Mouse (Mus musculus) macrophage (primary cell): ENCODE measurements around the gene Xrn2. TPM values are rescaled to one million over a fixed set of nuclear protein-coding genes. Genes with fewer than 3 reads are reported as not detected.

Experiments
- H3K27ac ChIP-seq: fragments of 350-480 bp; formaldehyde crosslinking; 2 replicates; pipeline ENCODE4 v1.9.0; 2021
- H3K36me3 ChIP-seq: fragments of 350-480 bp; formaldehyde crosslinking; 2 replicates; pipeline ENCODE4 v1.9.0; 2021; ENCODE audit errors: inconsistent target
- H3K4me3 ChIP-seq: fragments of 350-480 bp; formaldehyde crosslinking; 2 replicates; pipeline ENCODE4 v1.9.0; 2021; ENCODE audit errors: inconsistent target
- H3K79me2 ChIP-seq: fragments of 350-480 bp; formaldehyde crosslinking; 2 replicates; pipeline ENCODE4 v1.9.0; 2021; ENCODE audit errors: inconsistent target
- WGBS: methylation state at CpG from one replicate; pipeline ENCODE4 v1.1.7; 2026; ENCODE audit warnings: inconsistent platforms; ENCODE audit not compliant: missing documents; 5-methylcytosine and 5-hydroxymethylcytosine counted together
- polyA plus RNA-seq: library from polyadenylated mRNA; stranded (reverse); fragments of 250-400 nt; gene quantifications from 3 replicates; pipeline ENCODE4 v1.2.4, GENCODE M21; 2018; ENCODE audit warnings: inconsistent platforms
- total RNA-seq, 78 experiments: library from RNA; depleted of rRNA; stranded (reverse); fragments of 250-400 nt; gene quantifications; 1 replicate in 9 of 78; 2 replicates in 24 of 78; 3 replicates in 43 of 78; 4 replicates in 2 of 78; pipeline ENCODE4 v1.2.4; 2018; ENCODE audit warnings: inconsistent platforms in 56 of 78

The Xrn2 gene
- total RNA-seq (2018; cell fraction: chromatin; rRNA removed) = 100 to 1,000 TPM; 188 to 385 (median 249) TPM
- total RNA-seq (2018; cell fraction: cytosol; rRNA removed) = 10 to 100 TPM; 55.2 to 89.0 (median 66.9) TPM
- 100 to 1,000 TPM in 25 of 26 experiments, 10 to 100 TPM in 1; 86.0 to 227 (median 120) TPM for total RNA-seq (2018; cell fraction: nucleus; rRNA removed)
- 58.1 to 75.3 TPM (median 58.7 TPM) in 3 replicates for polyA plus RNA-seq

DNA sequence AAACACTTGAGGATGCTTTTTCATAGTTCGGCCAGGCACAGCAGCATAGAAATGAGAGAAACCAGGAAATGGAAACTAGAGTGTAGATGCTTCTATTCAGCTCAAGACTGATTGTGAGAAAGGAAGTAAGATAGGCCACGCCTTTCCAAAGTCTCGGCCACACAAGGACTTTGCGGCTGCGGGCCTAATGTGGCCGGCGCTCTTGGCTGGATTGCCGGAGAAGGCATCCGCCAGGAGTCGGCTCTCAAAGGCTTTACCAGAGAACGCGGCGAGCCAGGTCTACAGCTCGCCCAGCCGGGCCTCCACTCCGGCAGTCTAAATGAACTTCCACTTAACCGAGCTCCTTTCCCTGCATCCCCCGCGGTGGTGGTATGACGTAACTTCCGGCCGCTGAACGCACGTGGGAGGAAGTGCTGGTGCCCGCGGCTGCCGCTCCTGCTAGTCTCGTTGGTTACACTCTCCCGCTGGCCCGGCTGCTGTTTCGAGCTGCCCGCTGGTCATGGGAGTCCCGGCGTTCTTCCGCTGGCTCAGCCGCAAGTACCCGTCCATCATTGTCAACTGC is at the start of gene Xrn2:
Gene Xrn2 (plus strand): TSS at position 374 of the 562 bp plus-strand sequence.
- Histone ChIP-seq H3K27ac (peak within 1 kb of the TSS; percentile 94), H3K36me3 (no peaks in the 10 kb centered on the region), H3K79me2 (peaks cover 44% of the 10 kb centered on the region), H3K4me3 (peak within 1 kb of the TSS; percentile 91)
- 2% methylated on average over 37 of the region's 37 CpGs for WGBS

DNA sequence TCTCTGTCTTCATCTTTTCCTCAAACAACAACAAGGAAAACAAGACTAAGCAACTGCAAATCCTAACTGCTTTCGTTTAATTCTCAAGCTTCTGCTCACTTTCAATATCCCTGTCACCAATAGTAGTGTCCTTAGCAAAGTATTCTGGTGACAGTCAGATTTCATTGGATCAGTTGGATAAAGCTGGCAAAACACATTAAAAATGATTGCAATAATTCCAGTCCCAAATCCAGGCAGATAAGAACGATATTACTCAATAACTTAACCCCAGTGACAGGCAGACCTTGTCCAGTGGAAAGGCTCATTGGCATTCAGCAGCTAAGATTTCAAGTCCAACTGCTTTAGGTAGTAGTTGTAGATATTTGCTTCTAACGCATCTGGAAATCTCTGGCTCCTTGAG is 37.8 kb upstream of the Xrn2 start:
- Histone ChIP-seq H3K36me3 (no peaks in the 10 kb centered on the region), H3K4me3 (no peak overlapping the region), H3K27ac (no peak overlapping the region), H3K79me2 (no peaks in the 10 kb centered on the region)
- 95% methylated on average over 3 of the region's 3 CpGs for WGBS

DNA sequence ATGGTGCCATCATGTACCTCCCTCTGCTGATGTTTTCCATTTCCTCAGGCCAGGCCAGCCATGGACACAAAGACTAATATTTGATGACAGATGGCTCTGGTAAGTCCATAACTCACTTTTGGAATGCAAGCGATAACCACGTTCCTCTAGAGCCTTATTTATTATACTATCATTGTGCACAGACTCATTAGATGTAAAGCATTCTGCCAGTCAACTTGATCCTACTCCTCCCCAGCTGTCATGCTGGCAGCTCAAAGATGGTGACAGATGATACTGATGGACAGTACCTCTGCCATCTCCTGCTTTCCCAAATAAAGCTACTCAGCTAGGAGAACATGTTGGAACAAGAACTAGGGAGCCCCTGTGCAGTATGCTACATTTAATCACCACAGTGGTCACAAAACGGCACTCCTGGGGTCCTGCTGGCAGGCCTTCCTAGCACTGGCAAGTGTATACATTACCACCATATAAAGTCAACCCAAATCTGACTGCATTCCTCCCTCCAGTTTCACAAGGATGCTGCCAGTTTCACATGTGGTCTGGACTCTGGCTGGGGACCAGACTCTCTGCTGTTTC is 37.3 kb upstream of the Xrn2 start:
- Histone ChIP-seq H3K36me3 (no peaks in the 10 kb centered on the region), H3K4me3 (no peak overlapping the region), H3K79me2 (no peaks in the 10 kb centered on the region), H3K27ac (no peak overlapping the region)
- 88% methylated on average over 3 of the region's 3 CpGs for WGBS

DNA sequence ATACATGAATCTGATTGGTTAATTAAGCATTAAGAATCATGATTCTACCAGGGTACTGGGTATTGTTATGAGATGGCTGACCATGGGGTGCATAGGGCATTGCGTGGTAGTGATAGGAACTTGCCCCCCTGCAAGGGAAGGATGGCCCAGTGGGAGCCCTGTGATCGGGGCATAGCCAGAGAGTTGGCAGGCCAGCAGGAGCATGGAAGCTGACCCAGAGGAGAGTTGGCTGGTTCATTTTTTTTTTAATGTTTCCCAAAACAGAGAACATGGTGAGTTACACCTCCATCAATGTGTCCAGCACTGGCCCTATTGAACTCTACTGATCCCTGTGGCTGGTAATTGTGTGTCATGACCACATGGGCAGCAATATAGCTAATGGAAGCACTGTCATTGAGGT is 30.0 kb upstream of the Xrn2 start:
- WGBS = 91% methylated on average over 2 of the region's 2 CpGs
- Histone ChIP-seq H3K4me3 (no peak overlapping the region), H3K79me2 (no peaks in the 10 kb centered on the region), H3K27ac (no peak overlapping the region), H3K36me3 (no peaks in the 10 kb centered on the region)

DNA sequence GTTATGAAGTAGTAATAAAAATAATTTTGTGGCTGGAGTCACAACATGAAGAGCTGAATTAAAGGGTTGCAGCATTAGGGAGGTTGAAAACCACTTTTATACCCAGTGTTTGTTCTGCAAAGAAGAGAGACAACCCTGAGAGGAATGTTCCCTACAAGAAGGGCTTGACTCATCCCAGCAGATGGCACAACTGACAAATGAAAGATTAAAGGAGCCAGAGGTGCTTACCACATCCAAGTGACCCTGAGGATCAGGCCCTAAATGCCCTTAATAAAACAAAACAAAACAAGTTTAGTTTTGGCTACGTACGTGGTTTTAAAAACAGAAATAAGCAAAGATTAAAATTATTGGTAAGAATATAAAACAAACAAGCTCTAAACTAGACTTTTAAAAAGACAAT is 28.0 kb upstream of the Xrn2 start:
- WGBS = 95% methylated on average over 2 of the region's 2 CpGs
- H3K79me2 ChIP-seq = no peaks in the 10 kb centered on the region

DNA sequence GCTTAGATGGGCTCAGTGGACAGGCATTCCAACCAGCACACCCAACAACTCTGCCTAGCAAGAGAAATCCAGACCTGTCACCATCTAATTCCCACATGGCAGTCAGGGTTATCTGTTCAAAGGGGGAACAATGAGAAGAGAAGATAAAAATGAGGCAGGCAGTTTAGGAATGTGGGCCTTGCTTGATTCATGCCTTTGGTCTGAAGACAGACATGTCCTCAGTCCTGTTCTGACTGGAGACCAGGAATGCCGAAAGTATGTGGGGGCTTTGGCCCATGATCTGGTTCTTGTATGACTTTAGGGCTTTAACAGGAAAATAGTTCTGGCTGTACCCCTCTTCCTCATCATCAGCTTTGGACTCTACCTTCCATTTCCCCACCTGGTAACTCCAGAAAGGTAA is 27.0 kb upstream of the Xrn2 start:
- Histone ChIP-seq H3K36me3 (no peaks in the 10 kb centered on the region), H3K27ac (no peak overlapping the region), H3K4me3 (no peak overlapping the region), H3K79me2 (no peaks in the 10 kb centered on the region)
- 100% methylated on average over 1 of the region's 1 CpGs for WGBS

More for the DNA sequence above, 28.0 kb upstream of the Xrn2 start:
- Histone ChIP-seq H3K27ac (no peak overlapping the region), H3K4me3 (no peak overlapping the region), H3K36me3 (no peaks in the 10 kb centered on the region)

DNA sequence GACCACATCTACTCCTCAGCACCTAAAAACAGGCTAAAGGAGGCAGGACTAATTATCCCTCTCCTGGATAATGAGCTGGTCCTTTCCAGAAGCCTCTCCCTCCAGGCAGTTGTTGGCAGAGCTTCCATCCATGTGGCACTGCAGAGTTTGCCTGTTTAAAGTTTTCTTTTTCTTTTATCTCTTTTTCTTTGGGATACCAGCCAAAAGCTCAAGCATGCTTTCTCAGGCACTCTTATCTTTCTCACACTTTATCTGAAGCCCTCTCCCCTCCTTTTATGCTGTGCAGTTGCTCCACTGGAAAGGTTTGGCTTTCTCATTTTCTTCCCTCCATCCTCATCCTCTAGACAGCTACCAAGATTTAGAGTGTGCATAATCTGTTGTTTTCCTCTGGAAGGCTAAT is 26.4 kb upstream of the Xrn2 start:
- H3K36me3 ChIP-seq = no peaks in the 10 kb centered on the region
- H3K4me3 ChIP-seq = no peak overlapping the region
- no peaks in the 10 kb centered on the region for H3K79me2 ChIP-seq
- H3K27ac ChIP-seq = no peak overlapping the region

DNA sequence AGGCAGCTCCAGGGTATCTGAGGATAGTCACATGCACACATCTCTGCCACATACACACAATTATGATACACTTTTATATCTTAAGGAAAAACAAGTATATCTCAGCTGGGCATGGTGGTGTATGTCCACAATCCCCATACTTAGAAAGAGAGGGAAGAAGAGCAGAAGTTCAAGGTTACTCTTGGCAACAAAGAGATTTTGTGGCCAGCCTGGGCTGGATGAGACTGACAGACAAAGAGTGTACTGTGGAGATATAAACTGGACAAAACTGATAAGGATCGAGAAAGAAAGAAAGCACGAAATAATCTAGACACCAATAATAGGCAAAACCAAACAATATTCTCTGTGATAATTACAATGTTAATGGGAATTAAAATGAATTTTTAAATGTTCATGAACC is 5.5 kb upstream of the Xrn2 start:
- Histone ChIP-seq H3K4me3 (no peak overlapping the region), H3K27ac (no peak overlapping the region), H3K79me2 (no peaks in the 10 kb centered on the region), H3K36me3 (no peaks in the 10 kb centered on the region)
- 95% methylated on average over 2 of the region's 2 CpGs for WGBS

DNA sequence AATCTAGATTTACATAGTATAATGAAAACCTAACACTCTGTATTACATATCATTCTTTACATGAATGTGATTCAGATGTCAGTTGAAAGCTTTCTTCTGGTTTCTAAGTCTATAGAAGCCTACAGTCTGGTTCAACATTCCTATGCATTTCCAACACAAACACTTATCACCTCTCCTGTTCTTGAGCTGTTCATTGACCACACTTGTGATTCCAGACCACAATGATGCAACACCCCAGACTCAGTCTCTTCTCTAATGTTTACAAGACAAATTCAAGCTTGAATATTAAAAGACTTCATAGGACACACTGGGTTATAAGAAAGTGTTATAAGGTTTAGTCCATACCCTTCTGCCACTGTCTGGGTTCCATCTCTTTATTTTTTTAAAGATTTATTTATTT is 3.7 kb upstream of the Xrn2 start:
- Histone ChIP-seq H3K27ac (no peak overlapping the region), H3K4me3 (no peak overlapping the region), H3K79me2 (peaks cover 8% of the 10 kb centered on the region), H3K36me3 (no peaks in the 10 kb centered on the region)

DNA sequence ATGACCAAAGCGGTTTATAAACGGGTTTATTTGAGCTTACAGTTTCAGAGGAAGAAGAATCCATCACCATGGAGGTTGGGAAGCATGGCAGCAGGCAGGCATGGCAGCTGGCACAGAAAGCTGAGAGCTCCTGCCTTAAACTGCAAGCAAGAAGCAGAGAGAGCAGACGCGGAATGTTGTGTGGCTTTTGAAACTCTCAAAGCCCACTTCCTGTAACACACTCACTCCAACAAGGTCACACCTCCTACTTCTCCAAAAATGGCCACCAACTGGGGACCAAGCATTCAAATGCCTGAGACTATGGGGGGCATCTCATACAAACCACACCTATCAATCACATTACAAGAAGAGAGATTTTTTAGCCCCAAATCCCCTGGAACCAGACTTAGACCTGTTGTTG is 2.7 kb upstream of the Xrn2 start:
- H3K79me2 ChIP-seq = peaks cover 18% of the 10 kb centered on the region
- no peak overlapping the region for H3K4me3 ChIP-seq
- 55% methylated on average over 4 of the region's 4 CpGs for WGBS
- H3K27ac ChIP-seq = no peak overlapping the region
- no peaks in the 10 kb centered on the region for H3K36me3 ChIP-seq

DNA sequence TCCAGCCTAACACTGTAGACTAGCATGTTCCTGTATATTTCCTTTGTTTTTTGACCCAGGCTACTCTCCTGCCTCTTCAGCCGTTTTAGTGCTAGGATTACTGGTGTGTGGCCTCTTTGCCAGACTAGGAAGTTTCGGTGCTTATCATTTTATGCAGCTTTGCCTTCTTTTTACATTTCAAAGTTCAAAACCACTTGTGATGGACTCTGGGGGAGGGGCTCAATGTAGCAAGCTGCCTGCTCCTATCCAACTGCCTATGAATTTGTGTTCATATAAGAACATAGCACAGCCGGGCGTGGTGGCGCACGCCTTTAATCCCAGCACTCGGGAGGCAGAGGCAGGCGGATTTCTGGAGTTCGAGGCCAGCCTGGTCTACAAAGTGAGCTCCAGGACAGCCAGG is 1.8 kb upstream of the Xrn2 start:
- Histone ChIP-seq H3K79me2 (peaks cover 26% of the 10 kb centered on the region), H3K27ac (no peak overlapping the region), H3K36me3 (no peaks in the 10 kb centered on the region), H3K4me3 (no peak overlapping the region)
- WGBS = 96% methylated on average over 9 of the region's 9 CpGs

DNA sequence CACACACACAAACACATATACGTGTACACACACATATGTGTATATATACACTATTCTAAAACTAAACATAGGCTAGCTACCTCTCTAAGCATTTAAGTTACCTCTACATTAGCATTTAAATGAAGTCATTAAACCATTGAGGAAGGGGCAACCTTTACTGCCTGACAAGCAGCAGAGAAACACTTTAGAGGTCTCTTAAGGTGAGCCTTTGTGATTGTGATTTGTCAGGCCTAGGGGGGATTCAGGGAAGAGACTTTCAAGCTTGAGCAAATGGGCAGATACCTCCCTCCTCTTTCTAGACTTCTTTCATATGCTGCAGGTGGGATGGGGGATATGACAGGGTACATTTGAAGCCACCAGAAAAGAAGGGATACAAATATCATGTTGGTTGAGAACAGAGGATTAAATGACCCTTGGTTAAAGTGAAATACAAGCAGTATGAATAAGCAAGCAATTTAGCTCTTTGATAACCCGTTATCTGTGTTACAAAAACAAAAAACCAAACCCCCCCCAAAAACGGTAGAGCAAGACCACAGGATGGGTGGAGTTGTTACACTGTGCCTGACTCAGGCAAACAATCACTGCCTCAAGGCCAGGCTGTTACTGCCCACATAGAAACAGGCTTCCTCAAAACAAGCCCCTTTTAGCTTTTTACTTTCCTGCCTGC is 1.2 kb upstream of the Xrn2 start:
- Histone ChIP-seq H3K4me3 (peak overlapping the region; percentile 91), H3K36me3 (no peaks in the 10 kb centered on the region), H3K79me2 (peaks cover 33% of the 10 kb centered on the region), H3K27ac (peak overlapping the region; percentile 94)
- 41% methylated on average over 3 of the region's 3 CpGs for WGBS

DNA sequence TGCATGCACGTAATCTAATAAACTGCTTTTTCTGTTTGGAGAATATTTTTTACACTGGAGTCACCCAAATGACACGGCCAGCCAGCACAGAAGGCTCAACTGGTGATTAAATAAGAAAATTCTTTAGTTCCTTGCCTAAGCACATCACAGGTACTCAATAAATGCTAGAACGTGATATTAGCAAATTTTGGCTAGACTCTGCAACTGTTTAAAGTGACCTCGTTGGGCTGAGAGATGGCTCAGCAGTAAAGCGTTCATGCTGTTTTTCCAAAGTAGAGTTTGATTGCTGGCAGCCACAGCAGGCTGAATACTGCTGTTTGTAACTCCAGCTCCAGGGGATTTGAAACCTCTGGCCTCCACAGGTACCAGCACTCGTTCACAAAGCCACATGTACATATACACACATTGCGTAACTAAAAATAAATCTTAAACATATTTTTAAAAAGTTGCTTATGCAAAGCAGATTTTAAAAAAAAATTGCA is 614 bp upstream of the Xrn2 start:
- H3K36me3 ChIP-seq = no peaks in the 10 kb centered on the region
- WGBS = 6% methylated on average over 7 of the region's 7 CpGs
- peak overlapping the region; percentile 91 for H3K4me3 ChIP-seq
- H3K27ac ChIP-seq = peak overlapping the region; percentile 94
- peaks cover 39% of the 10 kb centered on the region for H3K79me2 ChIP-seq

DNA sequence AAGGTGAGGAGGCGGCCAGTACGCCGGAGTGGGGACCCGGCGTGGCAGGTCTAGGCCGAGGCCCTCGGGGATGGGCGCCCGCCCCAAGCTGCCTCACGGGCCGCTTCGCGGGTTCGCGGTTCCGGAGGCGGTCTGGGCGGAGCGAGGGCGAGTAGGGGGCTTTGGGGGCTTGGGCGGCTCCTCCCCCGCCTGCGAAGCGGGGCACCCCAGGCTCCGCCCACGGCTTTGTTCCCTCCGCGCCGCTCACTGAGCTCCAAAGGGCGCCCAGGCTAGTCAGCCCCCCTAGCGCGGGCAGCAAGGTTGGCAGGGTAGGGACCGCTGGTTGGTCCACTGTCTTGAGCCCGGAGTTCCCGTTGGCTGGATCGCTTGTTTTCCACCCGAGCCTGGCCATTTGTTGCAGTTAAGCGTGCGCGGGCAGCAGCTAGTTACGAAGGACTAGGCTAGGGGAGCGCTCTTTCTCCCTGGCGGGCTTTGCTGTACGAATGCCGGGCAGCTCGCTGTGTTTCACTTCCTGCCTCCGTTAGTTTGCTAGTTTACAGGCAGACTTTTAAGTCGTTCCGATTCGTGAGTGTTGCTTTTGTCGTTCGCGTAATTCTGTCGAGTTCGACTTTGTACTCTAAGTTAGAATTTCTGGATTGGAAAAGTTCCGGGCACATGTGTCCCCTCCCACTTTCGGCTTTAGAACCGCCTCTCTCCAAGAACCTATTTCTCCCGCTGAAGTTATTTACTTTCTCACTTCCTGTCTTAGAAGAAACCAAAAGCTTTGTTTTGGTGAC is 586 bp downstream of the Xrn2 start:
- peak overlapping the region; percentile 91 for H3K4me3 ChIP-seq
- WGBS = under 1% methylated on average over 57 of the region's 59 CpGs
- H3K36me3 ChIP-seq = no peaks in the 10 kb centered on the region
- peak overlapping the region; percentile 94 for H3K27ac ChIP-seq
- H3K79me2 ChIP-seq = peaks cover 51% of the 10 kb centered on the region
